Mouse (Mus musculus) MEL (cell line): ENCODE results near the gene Bex3.

ENCODE experiments used
- CTCF ChIP-seq, 3 experiments: IDR thresholded peaks in 2 of 3; conservative IDR thresholded peaks in 1 of 3; 2 replicates each; pipeline ENCODE4 v1.5.1; 2011 to 2012; ENCODE audit warnings: low read length in 3 of 3, low read depth in 2 of 3, mild to moderate bottlenecking in 2 of 3, improper control_type of control experiment in 1 of 3, inconsistent platforms in 1 of 3, mixed read lengths in 1 of 3, moderate library complexity in 1 of 3; ENCODE audit not compliant: control insufficient read depth in 1 of 3, insufficient read depth in 1 of 3, poor library complexity in 1 of 3, severe bottlenecking in 1 of 3
- EP300 ChIP-seq, 2 experiments: IDR thresholded peaks; 2 replicates each; pipeline ENCODE4 v1.6.1; 2011; ENCODE audit warnings: improper control_type of control experiment in 2 of 2, low read length in 2 of 2, low read depth in 1 of 2, mild to moderate bottlenecking in 1 of 2
- HCFC1 ChIP-seq: IDR thresholded peaks from 2 replicates; pipeline ENCODE4 v1.6.1; 2012; ENCODE audit warnings: low read depth, mild to moderate bottlenecking, inconsistent platforms, low read length, improper control_type of control experiment, moderate library complexity
- MAZ ChIP-seq: IDR thresholded peaks from 2 replicates; pipeline ENCODE4 v1.6.1; 2012; ENCODE audit warnings: low read depth, mild to moderate bottlenecking, inconsistent platforms, low read length, improper control_type of control experiment
- POLR2A ChIP-seq, 2 experiments: IDR thresholded peaks; 2 replicates each; pipeline ENCODE4 v1.6.1; 2011 to 2012; ENCODE audit warnings: low read length in 2 of 2, mild to moderate bottlenecking in 2 of 2, control low read depth in 1 of 2, improper control_type of control experiment in 1 of 2, low read depth in 1 of 2, moderate library complexity in 1 of 2; ENCODE audit not compliant: control insufficient read depth in 1 of 2, insufficient read depth in 1 of 2, poor library complexity in 1 of 2
- USF1 ChIP-seq: IDR thresholded peaks from 2 replicates; pipeline ENCODE4 v1.6.1; 2014; ENCODE audit warnings: low read depth, mild to moderate bottlenecking, inconsistent platforms, low read length, improper control_type of control experiment, moderate library complexity
- ZC3H11A ChIP-seq: IDR thresholded peaks from 2 replicates; pipeline ENCODE4 v1.6.1; 2012; ENCODE audit warnings: low read depth, mild to moderate bottlenecking, inconsistent platforms, low read length, improper control_type of control experiment
- ZMIZ1 ChIP-seq: IDR thresholded peaks from 2 replicates; pipeline ENCODE4 v1.6.1; 2012; ENCODE audit warnings: low read depth, mild to moderate bottlenecking, inconsistent platforms, low read length, improper control_type of control experiment, moderate library complexity

DNA sequence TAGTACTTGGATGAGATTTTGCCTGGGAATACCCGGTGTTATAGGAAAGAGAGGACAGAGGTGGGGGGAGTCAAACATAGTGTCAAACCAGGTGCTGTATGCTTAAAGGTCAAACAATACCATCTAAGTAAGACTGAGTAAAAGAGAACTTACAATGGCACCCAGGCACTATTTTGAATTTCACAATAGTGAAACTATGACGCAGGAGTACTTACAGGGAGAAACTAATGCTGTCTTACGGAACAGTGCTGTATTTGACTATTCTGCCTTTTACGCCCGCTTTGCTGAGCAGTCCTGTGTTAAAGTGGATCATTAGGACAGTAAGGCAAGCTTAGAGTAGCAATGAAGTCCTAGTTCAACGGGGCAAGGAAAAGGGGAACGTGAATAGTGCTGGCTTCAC is 7.5 kb downstream of the Bex3 start:
- no peak for TF ChIP-seq ZMIZ1
- TF ChIP-seq POLR2A (IDR thresholded peaks at IDR 0.05; ENCODE audit: control insufficient read depth in 1 of 2, insufficient read depth in 1 of 2, low read depth in 1 of 2, low read length in 2 of 2, poor library complexity in 1 of 2): no peak
- no peak for TF ChIP-seq ZC3H11A
- TF ChIP-seq USF1: no peak
- no peak for TF ChIP-seq CTCF (IDR thresholded peaks at IDR 0.05 in 2 of 3, conservative IDR thresholded peaks at IDR 0.05 in 1 of 3; ENCODE audit: control insufficient read depth in 1 of 3, insufficient read depth in 1 of 3, low read depth in 2 of 3, low read length in 3 of 3, poor library complexity in 1 of 3, severe bottlenecking in 1 of 3)
- TF ChIP-seq HCFC1: no peak
- no peak for TF ChIP-seq EP300 (IDR thresholded peaks at IDR 0.05; ENCODE audit: low read depth in 1 of 2, low read length in 2 of 2)
- TF ChIP-seq MAZ: no peak
